Mouse (Mus musculus) right cerebral cortex, postnatal 10 days (tissue): ENCODE measurements around the gene Ubap1l.

ENCODE experiments used
- DNase-seq, 2 experiments: peaks; one replicate each; pipeline ENCODE4 v3.0.0; 2021; ENCODE audit warnings: low spot score in 2 of 2

Gene Ubap1l

DNA sequence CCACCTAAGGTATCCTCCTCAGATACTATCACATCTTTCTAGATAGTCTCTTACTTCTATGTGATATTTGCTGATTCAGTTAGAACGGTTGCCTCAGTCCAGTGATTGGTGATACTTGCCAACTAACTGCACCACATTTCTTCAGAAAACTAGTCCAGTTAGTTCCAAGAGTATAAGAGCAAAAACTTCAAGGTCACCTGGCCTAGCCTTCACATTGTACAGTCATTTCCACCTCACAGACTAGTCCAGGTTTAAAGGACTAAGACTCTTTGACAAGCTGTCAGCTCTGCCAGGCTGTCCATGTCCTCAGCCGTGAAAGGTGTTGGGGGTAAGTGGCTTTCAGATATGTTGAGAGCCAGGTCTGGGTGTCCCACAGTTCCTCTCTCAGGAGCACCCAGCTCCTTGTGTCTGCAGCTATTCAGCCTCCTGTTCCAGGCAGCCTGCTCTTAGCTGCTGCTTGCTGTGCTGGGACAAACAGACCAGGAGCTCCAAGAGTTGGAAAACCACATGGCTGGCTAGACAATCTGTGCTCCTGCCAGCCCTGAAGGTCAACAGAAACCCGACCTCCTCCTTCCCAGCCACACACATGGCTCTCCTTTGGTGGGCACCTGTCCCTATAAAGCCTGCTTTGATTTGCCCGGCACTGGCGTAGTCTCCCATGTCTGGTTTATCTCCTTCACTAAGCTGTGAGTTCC, 13.8 kb downstream of the Ubap1l start:
- no peak for DNase-seq

DNA sequence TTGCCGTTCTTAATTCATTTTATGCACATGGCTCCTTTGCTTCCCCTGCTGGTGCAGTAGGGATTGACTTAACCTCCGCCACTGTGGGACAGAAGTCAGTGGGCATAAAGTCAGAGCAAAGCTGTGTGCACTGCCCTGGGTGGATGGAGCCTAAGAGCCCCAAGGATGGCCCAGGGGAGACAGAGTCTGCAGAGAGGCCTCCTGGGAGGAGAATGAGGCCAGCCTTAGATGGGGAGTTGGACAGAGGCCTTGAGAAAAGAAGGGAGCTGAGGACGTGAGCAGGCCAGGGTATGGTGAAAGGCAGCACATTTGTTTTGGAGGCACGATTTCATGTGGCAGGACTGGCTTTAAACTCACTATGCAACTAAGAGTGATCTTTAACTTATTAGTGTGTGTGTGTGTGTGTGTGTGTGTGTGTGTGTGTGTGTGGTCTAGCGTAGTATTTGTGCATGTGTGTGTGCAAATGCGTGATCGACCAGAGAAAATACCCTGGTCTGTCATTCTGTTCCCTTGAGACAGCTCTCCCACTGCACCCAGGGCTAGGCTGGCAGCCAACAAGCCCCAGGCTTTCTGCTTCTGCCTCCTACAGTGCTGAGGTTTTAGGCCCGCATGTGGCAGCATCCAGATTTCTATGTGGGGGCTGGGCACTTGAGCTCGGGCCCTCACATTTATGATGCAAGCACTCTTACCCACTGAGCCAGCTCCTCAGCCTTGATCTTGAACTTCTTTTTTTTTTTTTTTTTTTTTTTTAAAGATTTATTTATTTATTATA, 14.5 kb downstream of the Ubap1l start:
- DNase-seq = peak; percentile 65 to 71

DNA sequence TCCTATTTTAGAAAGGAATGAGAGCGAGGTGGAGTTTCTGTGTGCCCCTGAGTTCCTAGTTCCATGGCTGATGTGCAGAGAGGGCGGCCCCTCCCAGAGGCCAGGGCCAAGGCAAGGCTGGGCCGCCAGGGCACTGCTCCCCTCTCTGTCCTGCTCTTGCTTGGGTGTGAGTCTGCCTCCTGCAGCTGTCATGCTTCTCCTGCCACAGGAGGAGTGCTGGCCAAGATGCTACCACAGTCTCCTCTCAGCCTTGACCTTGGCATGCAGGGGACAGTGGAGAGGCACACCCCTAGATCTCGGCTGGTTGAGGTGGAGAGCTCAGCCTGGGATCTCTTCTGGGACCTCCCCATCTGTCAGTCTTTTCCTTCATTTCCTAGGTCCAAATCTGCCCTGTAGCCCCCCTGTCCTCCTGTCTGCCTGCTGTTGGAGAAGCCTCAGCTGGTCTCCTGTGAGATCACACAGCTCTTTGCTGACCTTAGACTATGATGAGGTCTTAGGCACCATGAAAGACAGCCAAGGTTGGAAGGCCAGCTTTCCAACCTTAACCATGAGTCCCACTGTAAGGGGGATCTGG, 20.3 kb downstream of the Ubap1l start:
- no peak for DNase-seq

DNA sequence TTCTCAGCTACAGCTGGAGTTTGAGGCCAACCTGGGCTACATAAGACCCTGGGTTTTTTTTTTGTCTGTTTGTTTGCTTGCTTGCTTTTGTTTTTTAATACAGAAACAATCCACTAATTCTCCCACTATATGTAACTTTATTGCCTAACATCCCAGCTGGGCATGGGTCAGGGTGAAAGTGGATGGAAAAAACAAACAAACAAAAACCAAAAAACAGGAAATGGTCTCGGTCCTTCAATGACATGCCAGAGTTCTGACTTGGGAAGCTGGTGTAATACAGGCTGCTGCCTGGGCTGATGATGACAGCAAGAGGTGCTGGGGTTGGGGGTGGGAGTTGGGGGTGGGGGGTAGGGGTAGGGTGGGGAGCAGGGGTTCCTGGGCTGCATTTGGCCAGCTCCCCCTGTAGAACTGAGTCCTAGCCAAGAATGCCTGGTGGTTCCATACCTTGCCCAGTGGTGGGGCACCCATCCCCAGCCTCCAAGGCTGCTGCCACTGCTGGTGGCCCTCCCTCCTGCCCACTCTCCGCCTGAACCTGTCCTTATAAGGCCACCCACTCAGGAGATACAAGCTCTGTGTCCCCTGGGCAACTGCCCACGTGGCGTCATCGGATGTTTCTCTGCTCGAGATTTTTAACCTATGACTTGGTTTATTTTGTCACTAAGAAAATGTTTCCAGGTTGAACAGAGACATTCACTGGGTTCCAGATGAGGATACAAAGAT, 21.4 kb downstream of the Ubap1l start:
- no peak for DNase-seq

DNA sequence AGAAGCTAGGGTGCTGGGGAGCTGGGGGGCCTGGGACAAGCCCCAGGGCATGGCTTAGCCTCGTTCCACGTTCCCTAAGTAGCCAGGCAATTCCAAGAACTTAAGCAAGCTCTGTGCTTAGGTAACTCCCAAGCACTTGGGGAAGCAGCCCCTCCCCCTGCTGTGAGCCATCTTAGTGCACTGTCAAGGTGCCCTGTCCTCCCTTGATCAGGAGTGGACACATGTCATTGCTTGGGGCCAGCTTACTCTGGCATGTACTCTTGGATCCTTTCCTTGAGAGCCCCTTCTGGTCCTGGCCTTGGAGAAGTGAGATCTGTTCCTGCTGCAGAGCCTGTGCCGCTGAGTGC, 21.9 kb downstream of the Ubap1l start:
- DNase-seq = no peak

DNA sequence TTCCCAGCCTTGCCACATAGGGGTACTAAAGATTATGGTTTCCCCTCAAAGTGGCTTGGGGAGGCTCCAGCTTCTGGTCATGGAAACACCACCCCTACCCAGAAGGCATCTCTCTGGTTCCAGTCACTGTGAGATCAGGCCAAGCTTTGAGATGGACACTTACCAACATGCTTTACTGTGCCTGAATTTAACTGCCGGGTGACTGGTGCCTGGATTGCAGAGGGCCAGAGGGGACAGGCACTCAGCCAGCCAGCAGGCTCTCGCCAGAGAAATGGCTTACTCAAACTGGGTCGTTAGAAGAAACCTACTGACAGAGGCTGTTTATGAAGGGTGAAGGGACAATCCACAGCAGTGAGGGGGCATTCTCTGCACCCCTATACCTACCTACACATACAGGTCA, 23.4 kb downstream of the Ubap1l start:
- no peak for DNase-seq

DNA sequence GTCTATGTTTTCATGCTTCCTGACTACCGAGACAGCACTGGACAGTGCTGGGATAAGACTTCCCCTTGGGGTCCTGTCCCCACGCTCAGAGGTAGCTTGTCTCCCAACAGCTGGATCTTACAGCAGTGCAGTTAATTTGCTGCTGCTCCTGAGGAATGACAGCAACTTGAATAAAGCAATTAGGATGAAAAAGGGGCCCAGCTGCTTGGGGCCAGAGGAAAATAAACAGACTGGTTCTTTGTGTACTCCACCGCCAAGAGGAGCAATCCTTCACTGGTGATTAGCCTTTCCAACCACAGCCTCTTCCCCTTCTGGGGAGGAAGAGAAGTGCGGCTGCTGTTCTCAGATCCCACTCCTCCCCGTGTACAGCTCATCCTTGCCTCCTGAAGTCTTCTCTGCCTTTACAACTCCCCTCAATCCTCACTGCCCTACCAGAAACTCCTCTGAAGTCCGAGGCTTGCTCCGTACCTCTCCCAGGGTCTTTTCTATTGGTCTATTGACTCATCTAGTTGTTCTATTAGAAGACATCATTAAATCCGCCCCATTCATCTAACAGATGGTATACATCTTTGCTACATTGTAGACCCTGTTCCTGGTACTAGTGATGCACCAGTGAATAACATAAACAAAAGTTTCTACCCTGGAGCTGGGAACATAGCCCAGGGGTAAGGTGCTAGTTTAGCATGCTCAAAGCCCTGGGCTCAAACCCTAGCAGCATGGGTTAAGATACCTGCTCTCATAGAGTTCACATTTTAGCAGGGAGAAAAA, 25.7 kb downstream of the Ubap1l start:
- DNase-seq = no peak

DNA sequence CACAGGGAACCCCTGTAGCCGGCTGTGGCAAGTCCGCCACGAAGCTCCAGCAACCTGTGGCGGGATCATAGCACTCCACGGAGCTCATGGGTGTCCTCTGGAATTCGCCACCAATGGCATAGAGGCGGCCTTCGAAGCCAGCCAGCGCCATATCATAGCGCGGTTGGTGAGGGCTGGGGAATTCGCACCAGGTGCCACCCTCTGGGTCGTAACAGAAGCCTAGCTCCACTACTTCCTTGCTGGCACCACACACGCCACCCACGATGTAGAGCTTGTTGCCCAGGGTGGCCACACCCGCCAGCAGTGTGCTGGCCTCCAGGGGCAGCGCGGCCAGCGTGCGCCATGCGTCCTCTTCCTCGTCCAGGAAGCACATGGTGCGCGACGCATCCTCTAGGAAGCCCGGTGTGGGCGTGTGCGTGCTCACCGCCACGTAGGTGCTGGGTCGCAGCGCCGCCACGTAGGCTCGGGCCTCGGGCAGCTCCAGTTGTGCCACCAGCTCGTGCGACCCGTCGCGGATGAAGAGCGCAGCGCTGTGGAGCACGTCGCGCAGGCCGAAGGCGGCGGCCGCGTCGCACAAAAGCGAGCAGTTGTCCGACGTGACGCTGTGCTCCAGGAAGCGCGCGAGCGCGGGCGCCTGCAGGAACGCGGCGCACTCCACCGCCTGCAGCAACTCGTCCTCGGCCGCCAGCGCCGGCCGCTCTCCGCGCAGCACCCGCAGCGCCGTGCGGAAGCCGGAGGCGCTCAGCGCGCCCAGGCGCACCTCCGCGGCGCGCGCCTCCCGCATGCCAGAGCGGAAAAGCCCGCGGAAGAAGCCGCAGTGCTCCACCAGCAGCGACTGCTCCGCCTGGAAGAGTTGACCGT, 30.1 kb downstream of the Ubap1l start:
- peak in 1 of 2 experiments; percentile 38 for DNase-seq

DNA sequence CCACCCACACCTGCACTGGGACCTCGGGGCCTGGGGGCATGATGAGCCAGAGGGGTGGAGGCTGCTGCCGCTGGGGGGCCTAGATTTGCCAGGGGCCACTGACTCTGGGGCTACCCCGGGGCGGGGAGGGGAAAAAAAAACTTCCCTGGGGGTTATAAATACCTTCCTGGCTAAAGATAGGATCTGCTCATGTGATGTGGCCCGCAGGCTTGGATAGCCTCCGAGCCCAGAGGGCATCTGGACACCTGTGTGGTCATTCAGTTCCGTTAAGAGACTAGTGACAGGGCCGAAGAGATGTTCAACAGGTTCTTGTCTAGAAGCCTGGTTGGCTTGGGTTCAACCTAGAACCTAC, 30.7 kb downstream of the Ubap1l start, which contains the start of gene Kbtbd13:
TSS of gene Kbtbd13 (minus strand) at position 40 of the 352 bp plus-strand sequence.
- no peak for DNase-seq

DNA sequence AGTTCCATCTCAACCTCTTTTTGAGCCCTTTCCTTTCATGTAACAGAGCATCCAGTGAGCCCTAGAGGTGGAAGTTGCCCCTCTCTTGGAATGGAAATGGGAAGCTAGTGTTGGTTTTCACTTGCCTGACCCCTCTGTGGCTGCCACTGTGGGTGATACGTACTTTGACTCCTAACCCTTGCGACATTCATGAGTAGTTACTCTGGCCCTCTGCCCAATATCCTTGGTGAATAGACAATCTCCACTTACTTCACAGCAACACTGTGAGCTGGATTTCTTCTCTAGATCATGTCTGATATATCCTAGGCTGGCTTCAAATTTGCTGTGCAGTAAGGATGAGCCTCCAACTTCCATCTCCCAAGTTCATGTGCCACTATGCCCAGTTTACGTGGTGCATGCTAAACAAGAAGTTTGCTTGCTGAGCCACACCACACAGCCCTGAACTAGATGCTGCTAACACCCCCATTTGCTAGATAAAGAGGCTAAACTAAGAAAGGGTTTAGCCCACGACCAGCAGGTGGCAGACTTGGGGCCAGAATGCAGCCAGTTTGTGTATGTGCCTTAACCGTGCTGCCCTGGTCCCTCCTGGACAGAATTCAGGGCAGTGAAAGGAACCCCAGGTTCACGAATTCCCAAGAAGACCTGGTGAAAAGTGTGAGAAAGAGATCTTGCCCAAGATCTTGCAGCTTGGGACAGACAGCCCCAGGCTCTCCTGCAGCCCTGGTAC, 32.0 kb downstream of the Ubap1l start:
- peak in 1 of 2 experiments; percentile 72 for DNase-seq

DNA sequence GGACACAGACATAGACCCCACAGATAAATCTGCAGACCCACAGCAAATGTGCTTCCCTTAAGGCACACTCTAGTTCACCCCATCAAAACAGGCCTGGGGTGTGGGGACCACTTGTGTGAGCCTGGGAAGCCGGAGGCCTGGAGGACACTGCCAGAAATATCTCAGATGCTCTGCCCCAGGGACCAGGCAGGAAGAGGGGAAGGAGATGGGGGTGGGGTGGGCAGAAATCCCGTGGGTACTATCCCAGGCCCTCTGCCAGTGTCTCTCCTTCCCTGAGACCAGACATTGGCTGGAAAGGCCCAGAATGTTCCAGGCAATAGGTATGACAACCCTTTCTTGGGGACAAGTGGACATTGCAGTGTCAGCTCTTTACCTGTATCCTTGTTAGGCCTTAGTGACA, 32.8 kb downstream of the Ubap1l start:
- no peak for DNase-seq

DNA sequence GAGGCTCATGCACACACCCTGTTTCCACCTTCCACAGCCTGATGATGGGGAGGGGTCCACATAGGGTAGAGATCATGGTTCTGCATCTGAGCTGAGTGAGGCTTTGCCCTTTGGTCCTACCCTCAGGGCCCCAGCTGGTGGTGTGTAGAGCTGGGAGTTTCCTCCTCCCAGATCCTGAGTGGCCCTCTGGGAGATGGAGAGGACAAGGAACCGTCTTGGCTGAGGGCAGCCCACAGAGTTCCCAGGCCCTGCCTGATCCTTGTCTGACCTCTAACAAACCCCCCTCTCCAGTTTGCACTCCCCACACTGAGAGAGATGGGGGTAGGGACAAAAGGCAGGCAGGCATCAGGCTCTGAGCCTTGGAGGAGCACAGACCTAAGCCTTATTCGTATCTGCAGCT, 33.5 kb downstream of the Ubap1l start:
- DNase-seq = no peak

DNA sequence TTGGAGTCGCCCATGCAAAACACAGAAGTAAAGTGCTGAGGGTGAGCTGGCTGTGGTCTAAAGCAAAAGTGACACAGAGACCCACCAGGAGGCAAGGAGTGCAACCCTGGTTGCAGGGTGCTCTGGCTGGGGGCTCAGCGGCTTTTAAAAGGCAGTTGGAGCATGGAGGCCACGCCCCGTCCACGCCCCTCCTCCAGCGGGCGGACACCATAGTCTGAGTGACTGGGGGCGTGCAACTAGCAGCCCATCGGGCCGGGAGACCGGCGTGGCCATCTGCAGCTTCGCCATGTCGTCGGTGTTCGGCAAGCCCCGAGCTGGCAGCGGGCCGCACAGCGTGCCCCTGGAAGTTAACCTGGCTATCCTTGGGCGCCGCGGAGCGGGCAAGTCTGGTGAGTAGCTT, 37.4 kb downstream of the Ubap1l start, which contains the start of gene Rasl12:
TSS of gene Rasl12 (plus strand) at position 228 of the 400 bp plus-strand sequence.
- DNase-seq = peak; percentile 63 to 67

DNA sequence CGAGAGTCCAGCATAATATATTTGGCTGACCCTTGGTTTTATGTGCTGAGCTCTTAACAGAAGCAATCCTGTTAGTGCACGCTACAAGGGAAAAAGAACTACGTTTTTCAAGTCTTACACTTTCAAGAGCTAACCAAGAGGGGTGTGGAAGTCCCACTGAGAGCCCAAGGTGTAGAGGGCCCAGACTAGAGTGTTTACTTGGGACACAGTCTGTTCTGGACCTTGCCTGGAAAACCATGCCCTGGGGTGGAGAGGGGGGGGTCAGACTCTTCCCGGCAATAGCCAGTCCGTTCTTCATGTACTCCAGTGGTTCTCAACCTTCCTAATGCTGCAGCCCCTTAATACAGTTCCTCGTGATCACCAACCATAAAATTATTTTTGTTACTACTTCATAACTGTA, 39.1 kb downstream of the Ubap1l start:
- no peak for DNase-seq

DNA sequence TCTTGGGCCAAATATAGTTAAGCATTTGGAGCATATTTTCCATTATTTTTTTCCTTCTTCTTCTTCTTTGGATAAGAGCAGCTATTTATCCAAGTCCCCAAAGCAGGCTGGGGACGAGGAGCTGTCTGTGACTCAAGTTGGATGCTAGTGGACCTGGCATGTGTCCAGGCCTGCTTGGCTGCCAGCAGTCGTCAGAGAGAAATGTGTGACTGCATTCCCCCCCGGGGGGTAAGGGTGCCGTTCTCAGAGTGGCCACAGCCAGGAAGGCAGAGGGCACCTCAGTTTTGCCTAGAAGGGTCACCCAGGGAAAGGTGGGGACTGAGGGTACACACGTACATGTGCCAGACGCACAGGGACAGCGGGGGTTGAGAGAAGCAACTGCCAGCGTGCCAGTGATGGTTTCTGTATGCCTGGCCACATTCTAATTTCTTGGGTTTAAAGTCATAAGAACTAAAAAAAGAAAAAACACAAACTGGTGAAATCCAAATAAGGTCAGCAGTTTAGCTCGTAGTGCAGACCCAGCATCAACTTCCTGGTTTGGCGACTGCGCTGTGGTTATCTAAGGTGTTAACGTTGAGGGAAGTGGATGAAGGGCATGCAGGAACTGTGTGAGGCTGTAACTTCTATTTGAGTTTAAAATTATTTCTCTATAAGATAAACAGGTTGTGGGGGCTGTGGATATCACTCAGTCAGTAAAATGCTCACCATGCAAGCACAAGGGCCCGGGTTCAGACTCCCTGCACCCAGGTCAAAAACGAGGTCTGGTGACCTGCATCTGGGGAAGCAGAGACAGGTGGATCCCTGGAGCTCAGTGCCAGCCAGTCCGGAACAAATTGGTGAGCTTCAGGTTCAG, 43.7 kb downstream of the Ubap1l start:
- peak; percentile 84 to 85 for DNase-seq

DNA sequence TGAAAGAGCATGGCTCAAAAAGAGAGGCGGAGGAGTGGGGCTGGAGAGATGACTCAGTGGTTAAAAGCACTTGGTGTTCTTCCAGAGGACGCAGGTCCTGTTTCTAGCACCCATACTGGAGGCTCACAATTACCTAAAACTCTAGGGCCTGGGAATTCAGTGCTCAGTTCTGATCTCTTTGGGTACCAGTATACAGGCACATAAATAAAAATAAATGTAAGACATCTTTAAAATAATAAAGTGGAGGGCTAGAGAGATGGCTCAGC, 44.3 kb downstream of the Ubap1l start:
- no peak for DNase-seq

DNA sequence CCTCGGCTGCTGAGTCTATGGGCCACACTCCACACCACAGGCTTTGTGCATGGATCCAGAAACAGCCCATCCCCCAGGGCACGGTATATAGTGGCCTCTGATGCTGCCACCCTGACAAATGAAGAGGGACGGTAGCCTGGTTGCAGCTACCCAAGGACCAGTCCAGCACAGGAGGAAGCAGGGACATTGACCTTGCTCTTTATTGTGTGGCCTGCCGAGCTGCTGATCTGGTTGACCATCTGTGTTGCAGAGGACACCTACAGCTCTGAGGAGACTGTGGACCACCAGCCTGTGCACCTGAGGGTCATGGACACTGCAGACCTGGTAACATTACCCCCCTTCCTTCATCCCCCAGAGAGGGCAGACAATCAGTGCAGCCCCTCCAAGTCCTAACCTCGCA, 46.5 kb downstream of the Ubap1l start:
- no peak for DNase-seq

DNA sequence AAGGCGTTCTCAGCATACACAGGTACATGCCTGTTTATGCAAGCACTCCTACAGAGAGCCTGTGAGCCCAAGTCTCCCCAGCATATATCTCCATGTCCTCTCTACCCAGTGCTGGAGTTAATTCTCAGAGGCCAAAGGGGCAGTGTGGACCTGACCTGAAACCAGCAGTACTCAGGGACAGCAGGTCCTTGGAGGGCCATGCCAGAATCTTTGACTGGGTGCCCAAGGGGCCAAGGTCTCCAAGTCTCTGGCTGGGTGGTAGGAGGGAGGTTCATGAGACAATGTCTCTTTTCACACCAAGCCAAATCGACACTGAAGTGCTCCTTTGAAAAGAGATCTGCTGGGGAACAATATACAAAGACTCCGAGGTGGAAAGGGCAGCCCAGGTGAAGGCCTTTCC, 47.0 kb downstream of the Ubap1l start:
- no peak for DNase-seq

DNA sequence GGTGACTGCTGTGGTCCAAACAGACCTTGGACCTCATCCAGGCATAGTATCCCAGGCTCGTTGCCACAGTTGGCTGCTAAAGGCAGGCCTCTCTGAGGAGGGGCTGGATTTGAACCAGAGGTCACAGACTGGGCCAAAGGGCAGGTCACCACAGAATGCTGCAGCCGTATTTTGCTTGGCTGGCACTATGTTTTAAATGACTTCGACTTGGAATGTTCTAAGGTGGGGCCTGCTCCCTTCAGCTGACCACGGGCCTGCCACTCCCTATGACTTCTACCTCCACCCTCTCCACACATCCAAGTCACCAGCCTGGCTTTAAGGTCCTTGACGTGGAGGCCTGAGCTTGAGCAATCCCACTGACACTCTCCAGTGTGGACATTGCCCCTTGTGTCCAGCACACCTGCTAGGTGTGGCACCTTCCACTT, 48.0 kb downstream of the Ubap1l start:
- no peak for DNase-seq
